Mouse (Mus musculus) liver, embryonic 11.5 days (tissue): ENCODE measurements around the gene Ppp1r16b. TPM values are rescaled to one million over a fixed set of nuclear protein-coding genes. Genes with fewer than 3 reads are reported as not detected.

Experiments
- ATAC-seq: fragments of 200-750 bp; cut with Nextera tagmentation; replicated peaks from 2 replicates; pipeline ENCODE4 v1.8.0; 2017; ENCODE audit warnings: moderate number of reproducible peaks, mild to moderate bottlenecking, moderate TSS enrichment, moderate library complexity; ENCODE audit not compliant: low FRiP score
- DNase-seq: peaks from one replicate; pipeline ENCODE4 v3.0.0-alpha.2; 2017; ENCODE audit warnings: low spot score
- H3K27ac ChIP-seq: fragments of 300-500 bp; sonication (generic); 2 replicates; pipeline ENCODE4 v1.5.1; 2014; ENCODE audit warnings: mild to moderate bottlenecking, low read depth, low read length, control low read depth
- H3K27me3 ChIP-seq: fragments of 300-500 bp; sonication (generic); replicated peaks from 2 replicates; pipeline ENCODE4 v1.6.1; 2014; ENCODE audit warnings: low read length, mixed read lengths; ENCODE audit not compliant: control insufficient read depth, insufficient read depth
- H3K36me3 ChIP-seq: fragments of 300-500 bp; sonication (generic); 2 replicates; pipeline ENCODE4 v1.6.1; 2014; ENCODE audit warnings: mild to moderate bottlenecking, low read length, moderate library complexity, mixed read lengths; ENCODE audit not compliant: control insufficient read depth, insufficient read depth
- H3K4me1 ChIP-seq: fragments of 300-500 bp; sonication (generic); replicated peaks from 2 replicates; pipeline ENCODE4 v1.6.1; 2014; ENCODE audit warnings: low read length, mixed read lengths; ENCODE audit not compliant: control insufficient read depth, insufficient read depth
- H3K4me2 ChIP-seq: fragments of 300-500 bp; sonication (generic); 2 replicates; pipeline ENCODE4 v1.6.1; 2014; ENCODE audit warnings: mild to moderate bottlenecking, control low read depth, moderate library complexity
- H3K4me3 ChIP-seq: fragments of 300-500 bp; sonication (generic); 2 replicates; pipeline ENCODE4 v1.5.1; 2014; ENCODE audit warnings: low read depth, low read length, control low read depth
- H3K9ac ChIP-seq: fragments of 300-500 bp; sonication (generic); 2 replicates; pipeline ENCODE4 v1.6.1; 2014; ENCODE audit warnings: low read depth, low read length, control low read depth
- H3K9me3 ChIP-seq: fragments of 300-500 bp; sonication (generic); 2 replicates; pipeline ENCODE4 v1.6.1; 2016; ENCODE audit warnings: low read length, inconsistent platforms, mixed read lengths; ENCODE audit not compliant: control insufficient read depth
- WGBS: fragments of 180-500 bp; shearing (Covaris S2); extraction: QIAGEN DNeasy Blood & Tissue Kit; methylation state at CpG from one replicate; pipeline ENCODE4 v1.1.7; 2014; 5-methylcytosine and 5-hydroxymethylcytosine counted together
- polyA plus RNA-seq: library from polyadenylated mRNA; unstranded; fragments of >200 nt; fragmentation: Nextera tagmentation; extraction: Ambion mirVana; gene quantifications from 2 replicates; pipeline ENCODE4 v1.2.1, GENCODE M21; 2014

The Ppp1r16b gene
- polyA plus RNA-seq, 1 experiment from 2014 or later: 5.2 TPM

- 80% methylated on average over 6 of the region's 6 CpGs for WGBS
- H3K36me3 ChIP-seq: no peaks in the 10 kb centered on the region
Measured at GRCm38 (mm10) chr2:158705529-158705928, 40.3 kb downstream of the Ppp1r16b start.

GRCm38 (mm10) chr2:158706704-158707408 lies 41.7 kb downstream of the Ppp1r16b start:
- DNase-seq (no peak), ATAC-seq (no peak)
- Histone ChIP-seq H3K36me3 (no peaks in the 10 kb centered on the region), H3K4me3 (no peak overlapping the region), H3K9ac (no peak overlapping the region), H3K27ac (no peak overlapping the region), H3K4me1 (no peaks in the 10 kb centered on the region), H3K27me3 (no peaks in the 10 kb centered on the region), H3K4me2 (no peak overlapping the region), H3K9me3 (no peaks in the 10 kb centered on the region)
- WGBS: 73% methylated on average over 10 of the region's 10 CpGs

More at GRCm38 (mm10) chr2:158705529-158705928, 40.3 kb downstream of the Ppp1r16b start:
- H3K27me3 ChIP-seq: no peaks in the 10 kb centered on the region
- DNase-seq: no peak
- no peak overlapping the region for H3K4me2 ChIP-seq
- no peak overlapping the region for H3K9ac ChIP-seq
- no peak for ATAC-seq
- no peaks in the 10 kb centered on the region for H3K4me1 ChIP-seq
- H3K27ac ChIP-seq: no peak overlapping the region
- H3K4me3 ChIP-seq: no peak overlapping the region
- H3K9me3 ChIP-seq: no peaks in the 10 kb centered on the region

GRCm38 (mm10) chr2:158708121-158708520 lies 42.9 kb downstream of the Ppp1r16b start:
- H3K27ac ChIP-seq: no peak overlapping the region
- no peaks in the 10 kb centered on the region for H3K27me3 ChIP-seq
- ATAC-seq: no peak
- DNase-seq: no peak
- H3K4me3 ChIP-seq: no peak overlapping the region
- H3K4me2 ChIP-seq: no peak overlapping the region
- H3K9ac ChIP-seq: no peak overlapping the region
- no peaks in the 10 kb centered on the region for H3K36me3 ChIP-seq
- no peaks in the 10 kb centered on the region for H3K9me3 ChIP-seq
- H3K4me1 ChIP-seq: no peaks in the 10 kb centered on the region
- WGBS: 76% methylated on average over 12 of the region's 12 CpGs

- H3K27ac ChIP-seq: no peak overlapping the region
- H3K36me3 ChIP-seq: no peaks in the 10 kb centered on the region
- H3K4me3 ChIP-seq: no peak overlapping the region
- DNase-seq (no peak), ATAC-seq (no peak)
- no peak overlapping the region for H3K9ac ChIP-seq
- no peak overlapping the region for H3K4me2 ChIP-seq
- WGBS: 65% methylated on average over 12 of the region's 12 CpGs
- H3K27me3 ChIP-seq: no peaks in the 10 kb centered on the region
- H3K9me3 ChIP-seq: no peaks in the 10 kb centered on the region
- H3K4me1 ChIP-seq: no peaks in the 10 kb centered on the region
Measured at GRCm38 (mm10) chr2:158711929-158712751, 46.9 kb downstream of the Ppp1r16b start.

DNA sequence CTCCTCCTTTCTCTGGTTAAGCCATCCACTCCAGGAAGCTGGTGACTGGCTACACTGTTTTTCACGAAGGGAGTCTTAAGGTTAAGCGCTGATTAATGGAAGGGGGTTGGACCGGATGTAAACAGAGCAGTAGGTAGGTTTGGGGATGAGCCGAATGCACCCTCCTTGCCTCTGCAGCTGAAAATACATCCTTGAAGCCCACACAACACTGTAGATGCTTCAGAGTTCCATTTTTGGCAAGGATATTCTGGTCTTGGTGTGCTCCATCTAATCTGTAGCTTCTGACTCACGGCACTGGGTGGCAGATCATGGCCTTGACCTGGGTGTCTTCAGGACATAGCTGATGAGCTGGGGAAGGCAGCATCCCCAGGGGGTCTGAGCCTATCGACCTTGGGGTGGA lies 49.6 kb downstream of the Ppp1r16b start:
- WGBS: 78% methylated on average over 6 of the region's 6 CpGs
- ATAC-seq: no peak

DNA sequence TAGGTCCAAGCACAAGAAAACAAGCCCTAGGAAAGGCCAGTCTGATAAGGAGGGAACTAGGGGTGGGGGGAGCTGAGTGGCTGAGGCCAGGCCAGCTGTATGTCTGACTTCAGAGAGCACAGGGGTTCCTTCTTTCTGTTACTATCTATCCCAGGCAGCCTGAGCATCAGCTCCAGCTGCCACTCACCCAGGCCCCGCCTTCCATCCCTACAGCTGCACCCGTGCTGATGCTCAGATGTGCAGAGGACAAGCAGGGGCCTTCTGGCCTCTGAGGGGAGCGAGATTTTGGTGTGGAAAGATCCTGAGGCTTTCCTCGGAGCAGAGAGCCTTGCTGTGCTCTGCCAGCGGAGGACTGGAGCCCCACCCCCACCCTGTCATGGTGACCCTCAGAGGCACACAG lies 50.9 kb downstream of the Ppp1r16b start:
- no peak for ATAC-seq

More for the DNA sequence above, 49.6 kb downstream of the Ppp1r16b start:
- no peak overlapping the region for H3K9ac ChIP-seq
- H3K27ac ChIP-seq: no peak overlapping the region
- no peak for DNase-seq
- H3K9me3 ChIP-seq: no peaks in the 10 kb centered on the region
- no peak overlapping the region for H3K4me2 ChIP-seq
- H3K4me1 ChIP-seq: no peaks in the 10 kb centered on the region
- H3K27me3 ChIP-seq: no peaks in the 10 kb centered on the region
- H3K4me3 ChIP-seq: no peak overlapping the region
- no peaks in the 10 kb centered on the region for H3K36me3 ChIP-seq

GRCm38 (mm10) chr2:158717551-158718418 lies 52.6 kb downstream of the Ppp1r16b start:
- DNase-seq (no peak), ATAC-seq (no peak)
- no peaks in the 10 kb centered on the region for H3K36me3 ChIP-seq
- WGBS: 64% methylated on average over 5 of the region's 5 CpGs
- H3K4me2 ChIP-seq: no peak overlapping the region
- H3K27me3 ChIP-seq: no peaks in the 10 kb centered on the region; the same call in 1 of the 2 replicates
- no peak overlapping the region for H3K4me3 ChIP-seq
- H3K27ac ChIP-seq: no peak overlapping the region
- H3K4me1 ChIP-seq: peaks cover 2% of the 10 kb centered on the region
- H3K9me3 ChIP-seq: no peaks in the 10 kb centered on the region
- no peak overlapping the region for H3K9ac ChIP-seq

More for the DNA sequence above, 50.9 kb downstream of the Ppp1r16b start:
- H3K4me2 ChIP-seq: no peak overlapping the region; the same call in 1 of the 2 replicates
- H3K4me1 ChIP-seq: no peaks in the 10 kb centered on the region
- H3K4me3 ChIP-seq: no peak overlapping the region
- no peak overlapping the region for H3K9ac ChIP-seq
- H3K27me3 ChIP-seq: no peaks in the 10 kb centered on the region
- DNase-seq: no peak
- H3K36me3 ChIP-seq: no peaks in the 10 kb centered on the region
- 13% methylated on average over 5 of the region's 5 CpGs for WGBS
- no peaks in the 10 kb centered on the region for H3K9me3 ChIP-seq
- no peak overlapping the region for H3K27ac ChIP-seq

- H3K4me1 ChIP-seq: peaks cover 13% of the 10 kb centered on the region
- no peaks in the 10 kb centered on the region; the same call in 1 of the 2 replicates for H3K27me3 ChIP-seq
- 70% methylated on average over 12 of the region's 12 CpGs for WGBS
- no peaks in the 10 kb centered on the region for H3K36me3 ChIP-seq
- no peak overlapping the region for H3K4me3 ChIP-seq
- H3K4me2 ChIP-seq: no peak overlapping the region
- ATAC-seq: no peak
- H3K9ac ChIP-seq: no peak overlapping the region
- no peak for DNase-seq
- H3K9me3 ChIP-seq: no peaks in the 10 kb centered on the region
- H3K27ac ChIP-seq: no peak overlapping the region
Measured at GRCm38 (mm10) chr2:158718816-158719549, 53.8 kb downstream of the Ppp1r16b start.
